Mouse (Mus musculus) right cerebral cortex, postnatal 4 days (tissue): ENCODE measurements around the gene Sirt5.
A peak's percentile ranks its signal among the peaks of the same experiment; 100 is the strongest.

Experiments
- DNase-seq: peaks from one replicate; pipeline ENCODE4 v3.0.0-alpha.2; 2022

Gene Sirt5

GRCm38 (mm10) chr13:43364985-43365824, at the start of gene Sirt5:
Gene Sirt5 (plus strand): TSS chr13:43365496.
- peak; percentile 84 for DNase-seq

GRCm38 (mm10) chr13:43317411-43317810, 47.9 kb upstream of the Sirt5 start:
- DNase-seq = no peak

GRCm38 (mm10) chr13:43319396-43319795, 45.9 kb upstream of the Sirt5 start:
- DNase-seq = no peak

- DNase-seq = no peak
These were observed 43.8 kb upstream of the Sirt5 start for GRCm38 (mm10) chr13:43321492-43321891.

GRCm38 (mm10) chr13:43325427-43325826, 39.9 kb upstream of the Sirt5 start:
- no peak for DNase-seq

- DNase-seq = no peak
These were observed 33.4 kb upstream of the Sirt5 start for GRCm38 (mm10) chr13:43331721-43332444.

GRCm38 (mm10) chr13:43332591-43332990, 32.7 kb upstream of the Sirt5 start:
- no peak for DNase-seq

- no peak for DNase-seq
These were observed 28.7 kb upstream of the Sirt5 start for GRCm38 (mm10) chr13:43336425-43337221.

- DNase-seq = no peak
These were observed 27.3 kb upstream of the Sirt5 start for GRCm38 (mm10) chr13:43338001-43338400.

GRCm38 (mm10) chr13:43338632-43339031, 26.7 kb upstream of the Sirt5 start:
- DNase-seq = no peak

- no peak for DNase-seq
These were observed 18.5 kb upstream of the Sirt5 start for GRCm38 (mm10) chr13:43346825-43347224.

- DNase-seq = no peak
These were observed 15.9 kb upstream of the Sirt5 start for GRCm38 (mm10) chr13:43349376-43349775.

- no peak for DNase-seq
These were observed 14.7 kb upstream of the Sirt5 start for GRCm38 (mm10) chr13:43350489-43351169.

GRCm38 (mm10) chr13:43353356-43353755, 11.9 kb upstream of the Sirt5 start:
- DNase-seq = no peak

- no peak for DNase-seq
These were observed 10.9 kb upstream of the Sirt5 start for GRCm38 (mm10) chr13:43354362-43354761.

- no peak for DNase-seq
These were observed 8.8 kb upstream of the Sirt5 start for GRCm38 (mm10) chr13:43356346-43357125.

- no peak for DNase-seq
These were observed 4.8 kb upstream of the Sirt5 start for GRCm38 (mm10) chr13:43360534-43360933.

GRCm38 (mm10) chr13:43362353-43362752, 2.9 kb upstream of the Sirt5 start:
- no peak for DNase-seq

- no peak for DNase-seq
These were observed 509 bp downstream of the Sirt5 start for GRCm38 (mm10) chr13:43365825-43366184.

GRCm38 (mm10) chr13:43370063-43370462, 4.8 kb downstream of the Sirt5 start:
- DNase-seq = no peak

- no peak for DNase-seq
These were observed 7.6 kb downstream of the Sirt5 start for GRCm38 (mm10) chr13:43372892-43373291.

GRCm38 (mm10) chr13:43374205-43374604, 8.9 kb downstream of the Sirt5 start:
- no peak for DNase-seq
